Mouse (Mus musculus) embryonic stem cell, embryonic (primary cell): ENCODE measurements around the gene Cd274.

Experiments used
- CTCF ChIA-PET, 4 experiments: fragments of 300-600 bp in 2 of 4; fragments of 350-600 bp in 2 of 4; sonication (Branson Sonifier 250); formaldehyde crosslinking; loops; one replicate each; lab custom pipeline; 2022; ENCODE audit warnings: inconsistent platforms in 2 of 4; lab: Charles Lee
- POLR2A ChIA-PET, 4 experiments: fragments of 300-600 bp in 2 of 4; fragments of 350-600 bp in 2 of 4; sonication (Branson Sonifier 250); formaldehyde crosslinking; loops; one replicate each; lab custom pipeline; 2022; ENCODE audit warnings: antibody characterized with exemption in 4 of 4, inconsistent platforms in 1 of 4; lab: Charles Lee

The Cd274 gene

DNA sequence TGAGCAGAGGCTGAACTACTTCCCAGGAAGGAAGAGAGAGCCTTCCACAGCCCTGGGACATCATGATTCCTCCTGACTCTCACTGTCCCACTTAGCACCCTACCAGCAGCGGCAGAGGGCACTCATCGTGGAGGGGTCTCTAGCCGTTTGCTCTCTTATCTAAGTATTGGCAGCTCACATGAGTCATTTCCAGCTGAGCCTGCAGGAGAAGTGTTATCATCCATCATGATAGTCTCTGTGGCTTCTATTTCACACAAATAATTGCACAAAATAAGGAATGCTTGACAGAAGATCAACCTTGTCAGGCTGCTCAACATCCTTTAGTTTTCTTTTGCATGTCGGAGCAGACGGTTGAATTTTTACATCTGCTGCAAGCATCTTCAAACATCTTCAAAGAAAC, 7.0 kb upstream of the Cd274 start:
- ChIA-PET CTCF (no interaction called here), POLR2A (interaction anchor here in 1 of 4 experiments (0.8 to 1.0 kb wide), 2 partner anchors 231 to 259 kb away, joined by 3 read pairs; partner anchors contain the start of gene Rcl1)

DNA sequence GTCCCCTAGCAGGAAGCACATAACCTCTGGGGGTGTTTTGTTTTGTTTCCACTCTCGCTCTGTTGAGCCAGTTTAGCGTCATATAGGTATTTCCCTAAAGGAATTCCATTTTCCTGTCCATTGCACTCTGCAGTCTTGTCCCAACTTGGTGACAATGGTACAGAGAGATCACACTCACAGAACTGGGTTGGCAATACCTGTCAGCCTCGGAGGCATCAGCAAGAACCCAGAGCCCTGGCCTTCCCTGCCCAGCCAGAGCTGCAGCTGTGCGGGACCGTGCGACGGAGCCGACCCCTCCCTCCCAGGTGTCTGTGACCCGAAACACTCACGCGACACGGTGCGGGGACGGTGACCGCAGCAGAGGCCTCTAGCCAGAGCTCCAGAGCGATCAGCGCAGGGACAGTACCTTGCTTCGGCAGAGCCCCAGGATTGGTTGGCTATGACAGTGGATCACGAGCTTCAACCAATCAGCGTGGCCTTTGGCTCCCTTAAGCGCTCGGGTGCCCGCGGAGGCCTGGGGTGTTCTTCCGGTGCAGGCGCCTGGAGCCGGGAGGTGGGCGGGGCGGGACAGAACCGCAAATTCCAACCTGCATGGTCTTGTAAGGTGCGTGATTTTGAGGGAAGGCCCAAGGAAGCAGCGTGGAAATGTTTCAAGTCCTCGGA, 5.7 kb upstream of the Cd274 start:
- POLR2A ChIA-PET = interaction anchor here in 3 of 4 experiments (0.9 to 1.1 kb wide), 14 partner anchors 10 to 372 kb away, joined by 3 to 16 read pairs (median 4); partner anchors contain the start of genes Cdc37l1 (in 1 of the 3), Ermp1 (in 1 of the 3) and Rln1 (in 1 of the 3)

DNA sequence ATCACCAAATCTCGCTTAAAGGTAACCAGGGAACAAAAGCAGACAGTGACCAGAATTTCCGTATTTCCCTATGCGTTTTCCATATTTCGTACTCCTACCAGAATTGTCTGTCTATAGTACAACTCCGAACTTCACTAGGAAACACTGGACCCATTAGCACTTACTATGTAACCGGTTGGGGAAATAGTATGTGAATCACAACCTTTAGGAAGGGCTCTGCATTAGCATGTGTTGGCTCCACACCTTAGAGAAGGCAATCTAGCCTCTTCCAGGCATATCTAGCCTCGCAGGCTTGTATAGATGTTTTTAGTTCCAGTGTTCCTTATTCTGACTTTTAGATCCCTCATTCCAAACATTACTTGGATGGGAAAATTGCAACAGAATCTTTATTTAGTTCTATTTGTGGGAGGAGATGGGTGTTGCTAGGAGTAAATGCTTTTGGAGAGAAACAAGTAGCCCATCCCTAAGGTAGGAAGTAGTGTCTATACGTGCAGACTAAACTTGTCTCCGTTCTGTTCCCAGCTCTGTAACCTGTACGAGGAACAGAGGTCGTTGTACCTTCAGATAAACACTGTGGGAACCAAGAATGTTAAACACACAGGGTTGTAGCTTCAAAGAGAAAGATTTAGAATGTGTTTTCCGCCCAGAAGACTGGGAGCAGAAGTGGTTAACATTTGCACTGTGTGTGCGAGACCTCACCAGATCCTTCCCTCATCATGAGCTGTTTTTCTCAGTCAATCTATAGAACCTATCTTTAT, 4.9 kb upstream of the Cd274 start:
- POLR2A ChIA-PET = interaction anchor here (0.7 to 1.4 kb wide), 16 partner anchors 9 to 373 kb away, joined by 3 to 16 read pairs (median 4); partner anchors contain the start of genes Cdc37l1 (in 1 of the 4), Ermp1 (in 1 of the 4) and Rln1 (in 1 of the 4)
- CTCF ChIA-PET = interaction anchor here in 2 of 4 experiments (0.5 to 1.1 kb wide), 7 partner anchors 139 to 460 kb away, joined by 3 to 10 read pairs (median 4); partner anchors contain the start of gene Ermp1 (in 1 of the 2)

More for the DNA sequence above, 5.7 kb upstream of the Cd274 start:
- CTCF ChIA-PET = interaction anchor here in 2 of 4 experiments (0.5 to 1.1 kb wide), 6 partner anchors 140 to 461 kb away, joined by 3 to 10 read pairs (median 4); partner anchors contain the start of gene Ermp1 (in 1 of the 2)

DNA sequence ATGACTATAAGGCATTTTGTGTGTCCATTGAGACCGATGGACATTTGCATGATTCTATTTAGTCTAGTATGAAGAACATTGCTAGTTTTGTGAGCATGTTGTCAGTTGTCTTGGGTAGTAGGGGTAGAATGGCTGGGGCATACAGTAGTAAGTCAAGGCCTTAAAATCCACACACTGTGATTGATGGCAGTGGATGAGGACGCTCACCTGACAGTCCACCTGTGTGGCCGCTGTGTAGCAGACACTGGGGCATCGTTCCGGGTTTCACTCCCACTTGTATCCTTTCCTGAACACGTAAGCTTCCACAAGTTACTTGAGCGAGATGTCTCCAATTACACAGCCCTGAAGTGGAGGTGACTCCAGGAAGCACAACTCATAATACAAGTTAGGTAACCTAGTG, 3.7 kb upstream of the Cd274 start:
- ChIA-PET CTCF (interaction anchor here in 3 of 4 experiments (0.6 to 1.2 kb wide), 4 partner anchors 8 to 138 kb away, joined by 3 to 4 read pairs (median 3); no protein-coding TSS in a partner anchor), POLR2A (interaction anchor here in 2 of 4 experiments (0.6 to 1.4 kb wide), 2 partner anchors 13 to 302 kb away, joined by 3 to 8 read pairs; no protein-coding TSS in a partner anchor)

DNA sequence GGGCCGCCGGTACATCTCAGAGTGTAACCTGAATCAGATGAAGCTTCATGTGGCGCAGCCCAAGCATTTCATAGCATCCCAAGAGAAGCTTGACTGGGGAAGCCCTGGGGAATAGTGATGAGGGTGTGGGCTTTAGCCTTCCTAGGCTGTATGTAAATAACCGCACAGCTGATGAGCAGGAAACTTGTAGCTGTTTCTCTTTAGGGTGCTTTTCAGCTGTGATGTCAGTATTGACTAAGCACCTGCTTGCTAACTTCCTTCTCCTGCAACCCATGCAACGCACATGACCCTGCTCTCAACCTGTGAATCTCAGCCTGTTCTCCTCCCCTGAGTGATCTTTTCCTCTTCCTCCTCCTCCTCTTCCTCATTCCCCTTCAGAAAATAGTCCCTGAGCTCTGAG, 3.2 kb upstream of the Cd274 start:
- ChIA-PET CTCF (interaction anchor here (0.6 to 1.2 kb wide), 4 partner anchors 9 to 137 kb away, joined by 3 to 4 read pairs (median 3); no protein-coding TSS in a partner anchor), POLR2A (interaction anchor here in 2 of 4 experiments (1.8 to 1.9 kb wide), 2 partner anchors 8 to 9 kb away, joined by 3 to 7 read pairs; no protein-coding TSS in a partner anchor)

DNA sequence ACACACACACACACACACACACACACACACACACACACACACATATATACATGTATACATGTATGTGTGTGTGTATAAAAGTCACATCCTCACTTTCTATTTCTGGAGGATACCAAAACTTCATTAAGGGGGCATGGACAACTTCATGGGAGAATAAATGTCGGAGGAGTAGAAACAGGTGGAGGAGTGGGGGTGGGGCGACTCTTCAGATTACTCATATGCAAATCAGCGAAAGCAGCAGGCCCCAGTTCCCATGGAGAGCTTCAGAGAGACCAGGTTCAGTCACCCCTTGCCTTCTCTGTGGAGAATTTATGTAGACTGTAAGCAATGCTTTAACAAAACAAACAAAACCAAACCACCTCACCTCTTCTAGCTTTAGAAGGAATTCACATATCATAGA, 2.1 kb upstream of the Cd274 start:
- ChIA-PET CTCF (interaction anchor here in 3 of 4 experiments (0.7 to 1.3 kb wide), 3 partner anchors 10 to 13 kb away, joined by 3 to 6 read pairs (median 4); no protein-coding TSS in a partner anchor), POLR2A (interaction anchor here in 3 of 4 experiments (0.6 to 1.9 kb wide), 6 partner anchors 9 to 299 kb away, joined by 3 to 7 read pairs (median 3); partner anchors contain the start of genes Rcl1 (in 1 of the 3) and Rln1 (in 1 of the 3))

DNA sequence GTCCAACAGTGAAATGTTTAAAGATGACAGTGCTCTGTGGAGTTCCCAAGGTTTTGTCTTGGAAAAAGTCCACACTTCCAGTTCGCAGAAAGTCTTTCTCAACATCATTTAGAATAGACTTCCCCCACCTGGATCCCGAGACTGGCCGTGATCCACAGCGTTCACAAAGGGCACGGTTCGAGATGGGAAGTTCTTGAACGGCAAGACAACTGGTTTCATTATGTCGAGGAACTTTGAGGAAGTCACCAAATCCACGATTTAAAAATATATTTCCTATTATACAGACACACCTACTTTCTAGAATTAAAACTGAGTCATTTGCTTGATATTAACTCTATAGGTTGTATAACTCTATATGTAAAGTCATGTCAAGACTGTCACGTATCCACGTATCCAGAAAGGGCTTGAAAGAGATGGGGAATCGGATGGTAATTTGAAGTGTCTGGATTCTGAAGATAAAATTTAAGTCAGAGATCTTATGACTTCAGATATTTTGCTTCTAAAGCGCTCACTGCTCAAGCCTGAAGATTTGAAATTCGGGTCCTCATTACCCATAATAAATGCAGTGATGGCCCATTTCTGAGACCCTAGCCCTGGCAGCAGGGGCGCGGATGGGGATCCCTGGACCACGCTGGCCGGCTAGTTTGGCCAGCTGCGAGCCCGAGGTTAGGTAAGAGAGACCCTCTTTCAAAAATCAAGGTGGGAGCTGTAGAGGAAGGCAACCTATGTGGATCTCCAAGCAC, 858 bp upstream of the Cd274 start:
- ChIA-PET CTCF (interaction anchor here (0.6 to 2.2 kb wide), 8 partner anchors 11 to 1924 kb away, joined by 3 to 14 read pairs (median 4); no protein-coding TSS in a partner anchor), POLR2A (interaction anchor here in 2 of 4 experiments (0.6 to 1.5 kb wide), 10 partner anchors 10 to 1085 kb away, joined by 3 to 9 read pairs (median 4); partner anchors contain the start of genes Rcl1 (in 1 of the 2) and Ric1 (in 1 of the 2))

DNA sequence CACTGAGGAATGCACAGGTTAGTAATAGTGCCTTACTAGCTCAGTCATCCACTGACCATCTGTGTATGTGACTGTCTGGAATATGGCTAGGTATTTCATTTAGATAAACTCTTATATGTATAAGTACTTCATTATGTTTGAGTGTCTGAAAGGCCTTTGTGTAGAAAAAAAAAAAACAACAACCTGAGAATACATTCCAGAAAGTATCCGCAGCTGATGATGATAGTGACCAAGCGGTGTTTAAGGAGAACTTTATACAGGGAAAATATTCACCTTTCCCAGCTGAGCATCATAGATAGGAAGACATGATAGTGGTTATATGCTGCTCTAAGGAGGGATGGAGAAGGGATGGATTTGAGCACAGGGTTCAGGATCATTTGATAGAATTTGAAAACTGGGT, 786 bp downstream of the Cd274 start:
- POLR2A ChIA-PET = interaction anchor here in 2 of 4 experiments (1.1 to 1.4 kb wide), 3 partner anchors 15 to 126 kb away, joined by 3 to 9 read pairs (median 3); no protein-coding TSS in a partner anchor
- CTCF ChIA-PET = interaction anchor here in 3 of 4 experiments (0.6 to 2.2 kb wide), 4 partner anchors 13 to 134 kb away, joined by 4 to 14 read pairs (median 8); no protein-coding TSS in a partner anchor

DNA sequence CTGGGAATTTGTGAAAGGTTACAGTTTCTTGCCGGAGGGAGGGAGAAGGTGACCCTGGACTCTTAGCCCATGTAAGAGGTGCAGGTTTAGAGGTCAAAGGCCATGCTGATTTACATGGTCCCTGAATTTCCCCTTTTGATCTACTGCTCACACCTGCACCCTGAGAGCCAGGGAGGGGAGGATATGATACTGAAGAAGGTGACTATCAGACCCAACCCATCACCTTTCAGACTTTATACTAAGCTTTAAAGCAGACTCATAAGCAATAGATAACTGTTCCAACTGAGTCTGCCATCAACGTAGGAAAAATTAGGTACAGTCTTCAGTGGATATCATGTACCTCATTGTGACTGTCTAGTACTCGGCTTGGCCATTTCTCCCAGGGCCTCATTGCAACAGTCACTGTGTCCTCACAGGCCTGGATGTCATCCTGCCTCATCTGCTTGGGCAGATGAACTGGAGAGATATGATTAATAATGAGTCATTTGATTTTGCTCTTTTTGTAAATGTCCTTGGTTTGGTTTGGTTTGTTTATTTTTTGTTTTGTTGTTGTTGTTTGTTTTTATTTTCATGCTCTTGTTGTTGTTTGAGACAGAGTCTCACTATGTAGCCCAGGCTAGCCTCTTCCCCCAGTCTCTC, 1.5 kb downstream of the Cd274 start:
- ChIA-PET CTCF (interaction anchor here in 2 of 4 experiments (0.6 to 2.2 kb wide), 2 partner anchors 14 kb away, joined by 4 to 14 read pairs; no protein-coding TSS in a partner anchor), POLR2A (no interaction called here)

DNA sequence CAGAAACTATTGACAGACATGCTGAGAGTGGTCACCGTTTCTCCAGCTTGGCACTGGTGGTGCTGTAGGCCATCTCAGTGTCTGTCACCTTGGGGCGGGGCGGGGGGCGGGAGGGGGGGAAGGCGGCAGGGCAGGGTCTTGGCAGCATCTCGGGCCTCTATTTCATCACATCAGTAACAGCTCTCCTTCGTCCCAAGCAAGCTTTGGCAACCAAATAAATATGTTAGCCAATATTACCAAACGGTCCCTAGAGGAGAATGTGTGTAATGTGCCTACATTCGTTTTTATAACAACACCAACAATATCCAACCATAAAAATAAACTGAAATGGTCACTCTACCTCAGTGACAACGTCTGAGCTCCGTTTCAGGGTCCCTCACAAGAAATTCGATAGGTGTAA, 2.9 kb downstream of the Cd274 start:
- POLR2A ChIA-PET = interaction anchor here in 1 of 4 experiments (0.6 kb wide), 1 partner anchor 577 kb away, joined by 4 read pairs; no protein-coding TSS in a partner anchor
- CTCF ChIA-PET = no interaction called here

DNA sequence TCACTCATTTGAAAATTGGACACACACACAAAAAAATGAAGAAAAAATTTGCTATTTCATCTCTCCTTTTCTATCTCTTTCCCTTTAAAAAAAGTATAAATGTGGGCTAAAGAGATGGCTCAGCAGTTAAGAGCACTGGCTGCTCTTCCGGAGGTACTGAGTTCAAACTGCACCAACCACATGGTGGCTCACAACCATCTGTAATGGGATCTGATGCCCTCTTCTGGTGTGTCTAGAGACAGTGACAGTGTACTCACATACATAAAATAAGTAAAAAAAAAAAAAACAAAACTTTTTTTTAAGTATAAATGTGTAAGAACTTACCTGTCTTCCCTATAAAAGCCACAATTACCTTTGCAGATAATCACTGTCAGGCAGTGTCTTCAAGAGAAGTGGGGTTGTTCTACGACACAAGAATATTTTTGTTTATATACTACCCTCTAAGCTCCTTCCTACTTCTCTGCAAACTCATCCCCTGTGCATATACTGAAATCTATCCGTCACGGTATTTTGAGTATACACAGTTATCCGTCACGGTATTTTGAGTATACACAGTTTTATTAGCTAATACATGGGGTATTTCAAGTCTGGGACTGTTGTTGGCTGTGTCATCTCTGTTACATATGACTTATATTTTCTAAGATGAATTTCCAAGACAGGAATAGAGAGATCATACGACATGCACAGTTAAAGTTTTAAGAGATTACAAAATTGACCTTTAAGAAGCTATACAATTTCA, 3.5 kb downstream of the Cd274 start:
- ChIA-PET POLR2A (interaction anchor here in 1 of 4 experiments (0.6 kb wide), 1 partner anchor 578 kb away, joined by 4 read pairs; no protein-coding TSS in a partner anchor), CTCF (interaction anchor here in 3 of 4 experiments (0.6 to 1.9 kb wide), 4 partner anchors 15 to 1016 kb away, joined by 3 to 7 read pairs (median 4); no protein-coding TSS in a partner anchor)

DNA sequence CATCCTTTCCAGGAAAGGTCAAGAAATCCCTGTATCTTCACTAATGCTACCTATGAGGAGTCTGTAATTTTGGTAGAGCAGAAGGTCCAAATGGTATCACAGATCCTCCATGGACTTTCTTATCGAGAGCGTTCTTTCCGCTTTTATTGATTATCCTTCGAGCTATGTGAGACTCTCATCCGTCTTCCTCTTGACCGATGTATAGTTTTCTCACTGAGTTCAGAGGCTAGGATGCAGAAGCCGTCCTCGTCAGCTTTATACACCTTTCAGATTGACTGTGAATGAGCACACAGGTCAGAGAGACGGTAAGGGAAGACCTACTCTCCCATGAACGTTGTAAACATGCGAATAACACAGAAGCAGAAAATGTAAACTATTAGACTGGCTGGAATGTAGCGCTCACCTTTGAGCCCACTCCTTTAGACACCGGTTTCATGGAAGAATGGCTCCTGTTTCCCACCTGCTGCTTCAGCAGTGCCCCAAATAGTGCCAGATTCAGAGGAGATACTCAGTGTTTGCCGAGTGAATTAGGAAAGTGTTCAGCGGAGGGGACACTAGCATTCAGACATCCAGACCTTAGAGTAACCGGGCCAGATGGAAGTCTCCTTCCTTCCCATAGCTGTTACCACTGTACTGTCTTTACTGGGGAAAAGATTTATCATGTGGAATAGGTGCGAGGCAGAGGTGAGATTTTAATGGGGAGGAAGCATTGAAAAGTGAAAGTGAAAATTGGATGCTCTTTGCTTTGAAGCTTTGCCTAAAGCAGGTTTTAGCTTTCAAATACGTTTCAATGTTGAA, 4.2 kb downstream of the Cd274 start:
- ChIA-PET CTCF (interaction anchor here (0.6 to 1.9 kb wide), 8 partner anchors 16 to 1017 kb away, joined by 3 to 14 read pairs (median 6); no protein-coding TSS in a partner anchor), POLR2A (interaction anchor here in 3 of 4 experiments (0.6 to 1.0 kb wide), 3 partner anchors 10 to 305 kb away, joined by 3 to 4 read pairs (median 3); no protein-coding TSS in a partner anchor)

DNA sequence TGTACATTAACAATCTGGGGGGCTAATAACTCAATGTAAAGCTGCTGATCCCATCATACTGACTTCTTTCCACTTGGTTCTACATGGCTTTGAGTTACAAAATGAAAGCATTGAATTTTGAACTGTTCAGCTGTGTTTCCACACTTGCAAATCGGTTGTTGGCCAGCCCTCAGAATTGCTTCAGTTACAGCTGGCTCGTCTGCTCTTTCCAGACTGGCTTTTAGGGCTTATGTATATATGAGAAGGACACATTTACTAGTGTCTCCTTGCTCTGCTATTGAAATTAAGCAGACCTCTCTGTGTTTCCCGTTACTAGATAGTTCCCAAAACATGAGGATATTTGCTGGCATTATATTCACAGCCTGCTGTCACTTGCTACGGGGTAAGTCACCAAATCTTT, 4.9 kb downstream of the Cd274 start:
- POLR2A ChIA-PET = interaction anchor here in 3 of 4 experiments (0.6 to 1.0 kb wide), 3 partner anchors 28 to 306 kb away, joined by 3 to 4 read pairs (median 3); no protein-coding TSS in a partner anchor
- CTCF ChIA-PET = interaction anchor here (0.6 to 1.9 kb wide), 7 partner anchors 16 to 129 kb away, joined by 3 to 14 read pairs (median 6); no protein-coding TSS in a partner anchor

DNA sequence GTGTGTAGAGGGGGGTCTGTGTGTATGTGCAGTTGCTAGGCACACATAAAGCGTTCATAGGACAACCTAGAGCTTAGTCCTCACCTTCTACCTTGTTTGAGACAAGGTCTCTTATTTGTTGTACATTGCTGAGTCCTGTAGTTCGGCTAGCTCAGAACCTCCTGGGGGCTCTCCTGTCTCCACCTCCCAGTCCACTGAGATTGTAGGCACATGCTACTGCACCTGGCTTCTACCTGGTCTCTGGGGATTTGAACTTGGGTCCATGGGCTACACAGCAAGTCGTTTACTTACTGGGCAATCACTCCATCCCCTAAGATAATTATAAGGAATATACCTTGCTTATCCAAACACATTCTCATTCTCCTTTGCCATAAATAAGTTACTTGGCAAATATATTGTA, 5.4 kb downstream of the Cd274 start:
- POLR2A ChIA-PET = interaction anchor here in 1 of 4 experiments (0.7 kb wide), 1 partner anchor 28 kb away, joined by 3 read pairs; no protein-coding TSS in a partner anchor
- CTCF ChIA-PET = interaction anchor here in 2 of 4 experiments (0.6 to 1.9 kb wide), 2 partner anchors 17 to 129 kb away, joined by 5 to 7 read pairs; no protein-coding TSS in a partner anchor
